Mouse (Mus musculus) forebrain, embryonic 16.5 days (tissue): ENCODE data around the gene Tln2. TPM values are rescaled to one million over a fixed set of nuclear protein-coding genes. Genes with fewer than 3 reads are reported as not detected.

ENCODE experiments used
- ATAC-seq: fragments of 200-750 bp; cut with Nextera tagmentation; 2 replicates; pipeline ENCODE4 v1.8.0; 2017; ENCODE audit warnings: mild to moderate bottlenecking, moderate library complexity
- H3K27ac ChIP-seq: fragments of 300-500 bp; sonication (generic); 2 replicates; pipeline ENCODE4 v1.5.1; 2014; ENCODE audit warnings: low read length, control low read depth
- H3K27me3 ChIP-seq: fragments of 300-500 bp; sonication (generic); replicated peaks from 2 replicates; pipeline ENCODE4 v1.6.1; 2014; ENCODE audit warnings: low read length; ENCODE audit not compliant: control insufficient read depth, insufficient read depth
- H3K36me3 ChIP-seq: fragments of 300-500 bp; sonication (generic); 2 replicates; pipeline ENCODE4 v1.6.1; 2014; ENCODE audit not compliant: control insufficient read depth, insufficient read depth
- H3K4me1 ChIP-seq: fragments of 300-500 bp; sonication (generic); replicated peaks from 2 replicates; pipeline ENCODE4 v1.6.1; 2014; ENCODE audit warnings: low read length; ENCODE audit not compliant: control insufficient read depth, insufficient read depth
- H3K4me2 ChIP-seq: fragments of 300-500 bp; sonication (generic); 2 replicates; pipeline ENCODE4 v1.6.1; 2014; ENCODE audit warnings: mild to moderate bottlenecking, low read length, control low read depth
- H3K4me3 ChIP-seq: fragments of 300-500 bp; sonication (generic); replicated peaks from 2 replicates; pipeline ENCODE4 v1.5.1; 2014; ENCODE audit warnings: mild to moderate bottlenecking, low read length, control low read depth
- H3K9ac ChIP-seq: fragments of 300-500 bp; sonication (generic); replicated peaks from 2 replicates; pipeline ENCODE4 v1.6.1; 2014; ENCODE audit warnings: low read depth, low read length, control low read depth
- H3K9me3 ChIP-seq: fragments of 300-500 bp; sonication (generic); 2 replicates; pipeline ENCODE4 v1.6.1; 2016; ENCODE audit warnings: low read length; ENCODE audit not compliant: control insufficient read depth
- WGBS: fragments of 180-500 bp; shearing (Covaris S2); extraction: QIAGEN DNeasy Blood & Tissue Kit; methylation state at CpG from one replicate; pipeline ENCODE4 v1.1.7; 2014; 5-methylcytosine and 5-hydroxymethylcytosine counted together
- polyA plus RNA-seq: library from polyadenylated mRNA; unstranded; fragments of >200 nt; fragmentation: Nextera tagmentation; extraction: Ambion mirVana; gene quantifications from 2 replicates; pipeline ENCODE4 v1.2.1, GENCODE M21; 2015

Tln2 gene
- polyA plus RNA-seq, 1 experiment from 2014 or later = 19.6 TPM

DNA sequence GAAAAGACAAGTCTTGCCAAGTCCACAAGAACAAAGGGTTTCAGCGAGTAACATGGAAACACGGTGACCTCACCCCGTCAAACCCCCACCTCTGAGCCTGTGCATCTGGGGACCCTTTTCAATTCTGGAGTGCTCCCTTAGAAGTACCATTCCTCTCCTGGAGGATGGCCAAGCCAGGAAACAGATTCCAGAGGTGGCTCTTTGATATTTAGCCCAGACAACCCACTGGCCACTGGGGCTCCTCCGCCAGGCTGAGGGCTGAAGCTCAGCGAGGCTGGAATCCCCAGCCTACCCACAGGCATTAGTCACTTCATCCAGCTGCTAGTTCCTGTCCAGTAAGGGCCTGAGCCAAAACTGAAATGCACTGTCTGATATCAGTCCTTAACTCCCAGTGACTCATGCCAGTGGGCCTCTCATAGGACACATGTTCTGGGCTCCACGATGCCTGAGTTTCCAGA lies 6.3 kb upstream of the Tln2 start:
- Histone ChIP-seq H3K4me1 (no peaks in the 10 kb centered on the region), H3K9me3 (no peaks in the 10 kb centered on the region), H3K4me2 (no peak overlapping the region), H3K27me3 (no peaks in the 10 kb centered on the region), H3K9ac (no peak overlapping the region), H3K4me3 (no peak overlapping the region), H3K36me3 (no peaks in the 10 kb centered on the region), H3K27ac (no peak overlapping the region)
- no peak for ATAC-seq
- 58% methylated on average over 6 of the region's 6 CpGs for WGBS

DNA sequence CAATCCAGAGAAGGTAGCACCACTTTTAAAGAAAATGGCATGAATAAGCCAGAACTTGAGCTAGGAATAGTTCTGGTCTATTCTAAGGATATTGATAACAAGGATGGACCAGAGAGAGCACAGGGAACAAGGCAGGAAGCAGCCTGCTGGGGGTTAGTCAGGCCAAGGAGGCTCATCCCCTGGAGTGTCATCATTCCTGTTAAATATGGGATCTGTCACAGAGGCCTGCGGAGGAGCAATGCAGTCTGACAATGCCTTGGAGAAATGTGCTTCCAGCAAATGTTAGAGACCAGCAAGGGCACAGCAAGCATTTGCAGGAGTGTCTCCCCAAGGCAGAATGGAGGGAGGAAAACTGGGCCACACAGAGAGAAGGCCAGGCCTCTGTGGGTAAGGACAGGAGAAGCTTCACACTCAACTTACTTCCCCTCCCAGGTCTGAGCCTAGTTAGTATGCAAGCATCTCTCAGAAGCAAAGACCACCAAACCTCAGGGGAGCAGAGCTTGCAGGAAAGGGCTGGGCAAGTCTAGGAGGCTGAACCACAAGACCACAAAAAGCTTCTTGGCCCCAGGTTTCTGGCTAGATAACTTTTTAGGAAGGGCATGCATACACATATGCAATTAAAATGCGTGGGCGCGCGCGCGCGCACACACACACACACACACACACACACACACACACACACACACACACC lies 9.5 kb downstream of the Tln2 start:
- Histone ChIP-seq H3K9ac (no peak overlapping the region), H3K36me3 (no peaks in the 10 kb centered on the region), H3K9me3 (no peaks in the 10 kb centered on the region), H3K27ac (no peak overlapping the region), H3K4me3 (no peak overlapping the region), H3K4me1 (peaks cover 3% of the 10 kb centered on the region; the same call in 1 of the 2 replicates), H3K27me3 (no peaks in the 10 kb centered on the region), H3K4me2 (no peak overlapping the region)
- no peak for ATAC-seq
- WGBS = 92% methylated on average over 8 of the region's 8 CpGs

DNA sequence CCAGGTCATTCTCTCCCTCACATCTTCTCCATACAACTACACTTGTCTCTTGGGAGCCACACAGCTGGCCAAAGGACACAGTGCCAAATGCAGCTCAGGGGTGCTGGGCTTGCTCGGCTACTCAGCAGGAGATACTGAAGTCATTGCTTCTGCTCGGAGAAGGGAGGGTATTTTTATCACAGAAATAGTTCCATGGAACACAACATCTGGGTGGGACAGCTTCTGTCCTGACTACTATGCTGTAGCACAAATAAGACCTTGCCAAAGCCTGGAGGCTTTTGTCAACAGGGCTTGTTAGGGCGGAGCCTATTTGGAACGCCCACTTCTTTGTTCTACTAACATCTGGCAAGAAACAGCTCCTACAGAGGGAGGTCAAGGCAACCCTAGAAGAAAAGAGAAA lies 10.2 kb downstream of the Tln2 start:
- Histone ChIP-seq H3K27ac (no peak overlapping the region), H3K9me3 (no peaks in the 10 kb centered on the region), H3K4me3 (no peak overlapping the region), H3K27me3 (no peaks in the 10 kb centered on the region), H3K4me1 (peaks cover 3% of the 10 kb centered on the region; the same call in 1 of the 2 replicates), H3K4me2 (no peak overlapping the region), H3K36me3 (no peaks in the 10 kb centered on the region), H3K9ac (no peak overlapping the region)
- ATAC-seq = no peak
- WGBS = 40% methylated on average over 4 of the region's 4 CpGs

- no peak overlapping the region for H3K4me2 ChIP-seq
- 47% methylated on average over 5 of the region's 5 CpGs for WGBS
- no peaks in the 10 kb centered on the region for H3K36me3 ChIP-seq
- H3K4me3 ChIP-seq = no peak overlapping the region
- H3K4me1 ChIP-seq = peaks cover 3% of the 10 kb centered on the region; the same call in 1 of the 2 replicates
- H3K9ac ChIP-seq = no peak overlapping the region
- no peak for ATAC-seq
- H3K27me3 ChIP-seq = no peaks in the 10 kb centered on the region
- H3K27ac ChIP-seq = no peak overlapping the region
- H3K9me3 ChIP-seq = no peaks in the 10 kb centered on the region
Measured at GRCm38 (mm10) chr9:67546650-67547049, 12.9 kb downstream of the Tln2 start.

DNA sequence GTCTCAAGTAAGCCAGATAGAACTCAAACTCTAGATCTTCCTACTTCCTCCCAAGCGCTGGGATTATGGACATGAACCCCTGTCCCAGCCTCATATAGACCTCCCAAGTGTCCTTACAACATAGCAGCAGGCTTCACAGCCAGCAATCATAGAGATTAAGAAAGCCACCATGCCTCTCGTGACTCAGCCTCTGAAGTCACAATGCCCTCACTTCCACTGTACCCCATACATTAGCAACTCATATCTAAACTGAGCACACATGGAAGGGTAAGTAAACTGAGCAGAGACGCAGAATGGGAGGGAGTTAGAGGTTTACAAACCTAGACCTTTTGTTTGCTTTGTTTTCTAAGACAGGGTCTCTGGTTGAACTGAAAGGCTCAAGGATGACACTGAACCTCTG lies 13.7 kb downstream of the Tln2 start:
- Histone ChIP-seq H3K36me3 (no peaks in the 10 kb centered on the region), H3K4me1 (peaks cover 3% of the 10 kb centered on the region; the same call in 1 of the 2 replicates), H3K9ac (no peak overlapping the region), H3K27me3 (no peaks in the 10 kb centered on the region), H3K27ac (no peak overlapping the region), H3K4me2 (no peak overlapping the region), H3K9me3 (no peaks in the 10 kb centered on the region), H3K4me3 (no peak overlapping the region)
- no peak for ATAC-seq
- 91% methylated on average over 3 of the region's 3 CpGs for WGBS

DNA sequence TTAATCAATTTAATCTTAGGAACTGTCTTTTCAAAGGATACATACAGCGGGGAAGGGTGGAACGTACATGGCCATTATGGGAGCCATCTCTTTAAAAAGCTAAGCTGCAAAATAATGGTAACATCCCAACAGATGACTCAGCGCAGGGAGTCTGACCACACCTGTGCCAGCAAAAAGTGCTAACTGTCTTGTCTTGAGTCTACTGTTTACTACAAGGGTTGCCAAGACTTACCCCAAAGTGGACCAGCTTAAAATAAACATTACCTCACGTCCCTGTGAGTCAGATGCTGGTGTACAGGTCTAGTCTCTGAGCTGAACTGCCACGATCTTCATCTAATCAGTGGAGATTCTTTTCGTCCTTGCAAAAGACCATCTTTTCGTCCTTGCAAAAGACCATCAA lies 14.7 kb downstream of the Tln2 start:
- no peaks in the 10 kb centered on the region for H3K36me3 ChIP-seq
- ATAC-seq = no peak
- H3K4me3 ChIP-seq = no peak overlapping the region
- peaks cover 3% of the 10 kb centered on the region; the same call in 1 of the 2 replicates for H3K4me1 ChIP-seq
- H3K27ac ChIP-seq = no peak overlapping the region
- H3K4me2 ChIP-seq = no peak overlapping the region
- H3K27me3 ChIP-seq = no peaks in the 10 kb centered on the region
- H3K9ac ChIP-seq = no peak overlapping the region
- no peaks in the 10 kb centered on the region for H3K9me3 ChIP-seq
- WGBS = 95% methylated on average over 7 of the region's 7 CpGs

DNA sequence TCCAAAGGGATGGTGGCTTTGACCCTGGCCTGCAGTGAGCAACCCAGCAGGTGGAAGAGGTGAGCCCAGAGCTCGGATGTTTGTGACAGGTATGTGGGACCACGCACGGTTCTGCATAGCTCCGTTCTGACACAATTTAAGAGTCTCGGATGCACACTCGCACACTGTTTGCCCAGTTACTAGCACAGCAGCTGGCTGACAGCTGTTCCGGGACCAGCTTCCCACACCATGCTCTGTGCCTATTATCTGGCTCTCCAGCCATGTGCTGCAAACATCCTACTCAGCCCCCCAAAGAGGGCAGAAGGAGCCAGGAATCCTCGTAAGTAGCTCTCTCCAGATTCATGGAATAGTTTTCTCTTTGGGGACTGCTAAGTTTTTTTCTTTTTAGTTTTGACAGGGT lies 17.6 kb downstream of the Tln2 start:
- Histone ChIP-seq H3K27ac (no peak overlapping the region), H3K36me3 (no peaks in the 10 kb centered on the region), H3K9me3 (no peaks in the 10 kb centered on the region), H3K9ac (no peak overlapping the region), H3K4me2 (no peak overlapping the region), H3K4me1 (peaks cover 1% of the 10 kb centered on the region; the same call in 1 of the 2 replicates), H3K27me3 (no peaks in the 10 kb centered on the region), H3K4me3 (no peak overlapping the region)
- whole genome bisulfite sequencing = 86% methylated on average over 8 of the region's 8 CpGs
- ATAC-seq = no peak

DNA sequence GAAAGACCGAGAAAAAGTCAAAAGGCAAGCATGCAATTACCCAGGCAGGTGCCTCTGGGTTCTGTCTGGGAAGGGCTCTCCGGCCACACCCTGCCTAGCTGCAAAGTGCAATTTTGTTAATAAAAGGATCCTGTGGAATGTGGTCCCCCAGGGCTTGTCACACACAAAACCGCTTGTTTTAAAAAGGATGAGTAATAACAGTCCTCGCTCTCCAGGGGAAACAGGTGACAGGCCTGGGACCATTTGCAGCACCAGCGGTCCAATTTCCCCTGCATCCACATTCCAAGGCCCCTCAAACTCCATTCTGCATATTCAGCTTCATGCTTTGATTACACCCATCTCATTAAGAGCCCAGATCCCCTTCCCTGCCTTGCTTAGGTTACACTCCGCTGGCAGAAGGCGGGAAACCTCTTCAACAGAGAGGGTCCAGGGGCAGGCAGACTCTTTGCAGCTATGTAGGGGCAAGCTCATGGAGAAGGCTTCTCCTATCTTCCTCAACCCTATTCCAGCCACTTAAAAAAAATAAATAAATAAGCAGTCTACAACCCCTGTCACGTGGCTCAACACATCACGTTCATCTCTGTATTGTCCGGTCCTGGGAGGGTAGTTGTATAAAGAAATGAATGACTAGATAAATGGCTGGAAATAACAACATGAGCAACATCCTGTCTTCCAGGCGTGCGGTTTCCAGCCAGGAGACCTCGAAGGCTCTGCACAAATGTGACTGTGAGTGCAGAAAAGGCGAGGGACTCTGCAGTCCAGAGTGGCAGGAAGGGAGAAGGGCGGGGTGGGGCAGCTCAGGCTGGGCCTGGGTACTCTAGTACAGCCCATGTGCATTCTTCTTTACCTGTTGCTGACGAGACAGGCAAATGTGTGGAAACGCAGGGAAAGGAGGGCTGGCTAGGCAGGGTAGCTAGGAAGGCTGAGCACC lies 19.5 kb downstream of the Tln2 start:
- no peak overlapping the region for H3K27ac ChIP-seq
- H3K36me3 ChIP-seq = no peaks in the 10 kb centered on the region
- no peak overlapping the region for H3K4me2 ChIP-seq
- WGBS = 62% methylated on average over 17 of the region's 17 CpGs
- no peaks in the 10 kb centered on the region for H3K27me3 ChIP-seq
- H3K4me1 ChIP-seq = no peaks in the 10 kb centered on the region
- H3K9ac ChIP-seq = no peak overlapping the region
- H3K9me3 ChIP-seq = no peaks in the 10 kb centered on the region
- no peak for ATAC-seq
- no peak overlapping the region for H3K4me3 ChIP-seq

GRCm38 (mm10) chr9:67534420-67534819 lies 25.1 kb downstream of the Tln2 start:
- 72% methylated on average over 7 of the region's 7 CpGs for WGBS
- Histone ChIP-seq H3K9ac (no peak overlapping the region), H3K4me1 (no peaks in the 10 kb centered on the region), H3K4me2 (no peak overlapping the region), H3K27me3 (no peaks in the 10 kb centered on the region), H3K9me3 (no peaks in the 10 kb centered on the region), H3K4me3 (no peak overlapping the region), H3K36me3 (no peaks in the 10 kb centered on the region), H3K27ac (no peak overlapping the region)
- ATAC-seq = no peak
